Mouse (Mus musculus) CH12.LX (cell line): Measurements from ENCODE around the gene Fbrsl1. TPM values are rescaled to one million over a fixed set of nuclear protein-coding genes. Genes with fewer than 3 reads are reported as not detected.

Experiments
- DNase-seq: peaks from one replicate; pipeline ENCODE4 v3.0.0-alpha.2; 2013; ENCODE audit errors: extremely low read depth
- H3K27ac ChIP-seq: 2 replicates; pipeline ENCODE4 v1.5.1; 2012; ENCODE audit warnings: low read depth, mild to moderate bottlenecking, control low read depth, moderate library complexity; ENCODE audit not compliant: insufficient read depth
- H3K27me3 ChIP-seq: replicated peaks from 2 replicates; pipeline ENCODE3; 2012; ENCODE audit warnings: inconsistent platforms
- H3K36me3 ChIP-seq, 2 experiments: replicated peaks in 1 of 2; 2 replicates each; pipeline versions ENCODE3 to v1.6.1; 2012; ENCODE audit warnings: inconsistent platforms in 1 of 2, low read length in 1 of 2, mild to moderate bottlenecking in 1 of 2, mixed read lengths in 1 of 2, moderate library complexity in 1 of 2; ENCODE audit not compliant: control insufficient read depth in 1 of 2, insufficient read depth in 1 of 2
- H3K4me1 ChIP-seq, 2 experiments: 2 replicates each; pipeline ENCODE4 v1.6.1; 2012; ENCODE audit warnings: inconsistent platforms in 1 of 2, moderate library complexity in 1 of 2; ENCODE audit not compliant: insufficient read depth in 2 of 2, control insufficient read depth in 1 of 2
- H3K4me2 ChIP-seq: 2 replicates; pipeline ENCODE4 v1.6.1; 2012; ENCODE audit warnings: low read depth, mild to moderate bottlenecking, control low read depth; ENCODE audit not compliant: poor library complexity, insufficient read depth, severe bottlenecking
- H3K4me3 ChIP-seq, 3 experiments: fragments of 150-350 bp in 1 of 3; sonication (generic) in 1 of 3; replicated peaks in 1 of 3; 2 replicates each; pipeline versions ENCODE3 to v1.5.1; 2011 to 2012; ENCODE audit warnings: low read depth in 2 of 3, low read length in 2 of 3, mild to moderate bottlenecking in 2 of 3, moderate library complexity in 2 of 3, control low read depth in 1 of 3, improper control_type of control experiment in 1 of 3, inconsistent platforms in 1 of 3, mixed read lengths in 1 of 3; ENCODE audit not compliant: poor library complexity in 1 of 3
- H3K79me2 ChIP-seq: replicated peaks from 2 replicates; pipeline ENCODE4 v1.6.1; 2012; ENCODE audit warnings: mild to moderate bottlenecking, moderate library complexity; ENCODE audit not compliant: control insufficient read depth, poor library complexity, insufficient read depth, severe bottlenecking; ENCODE audit errors: extremely low read depth
- H3K9ac ChIP-seq: 2 replicates; pipeline ENCODE4 v1.6.1; 2012; ENCODE audit warnings: low read depth, mild to moderate bottlenecking, control low read depth, moderate library complexity; ENCODE audit not compliant: insufficient read depth
- H3K9me3 ChIP-seq: replicated peaks from 2 replicates; pipeline ENCODE3; 2012; ENCODE audit warnings: low read length, inconsistent platforms, mixed read lengths
- BHLHE40 ChIP-seq: IDR thresholded peaks from 2 replicates; pipeline ENCODE4 v1.6.1; 2011; ENCODE audit warnings: mild to moderate bottlenecking, low read depth, low read length, improper control_type of control experiment
- CHD1 ChIP-seq: IDR thresholded peaks from 2 replicates; pipeline ENCODE4 v1.6.1; 2012; ENCODE audit warnings: low read depth, low read length, improper control_type of control experiment, inconsistent platforms
- EP300 ChIP-seq: IDR thresholded peaks from 2 replicates; pipeline ENCODE4 v1.6.1; 2011; ENCODE audit warnings: low read length, improper control_type of control experiment
- ETS1 ChIP-seq: conservative IDR thresholded peaks from 2 replicates; pipeline ENCODE4 v1.6.1; 2012; ENCODE audit warnings: low read depth, mild to moderate bottlenecking, inconsistent platforms, low read length, improper control_type of control experiment, moderate library complexity
- IRF4 ChIP-seq: IDR thresholded peaks from 2 replicates; pipeline ENCODE4 v1.6.1; 2014; ENCODE audit warnings: low read depth, mild to moderate bottlenecking, inconsistent platforms, low read length, improper control_type of control experiment
- KAT2A ChIP-seq: IDR thresholded peaks from 2 replicates; pipeline ENCODE4 v1.6.1; 2012; ENCODE audit warnings: low read length, improper control_type of control experiment, inconsistent platforms; ENCODE audit not compliant: insufficient replicate concordance
- MEF2A ChIP-seq: IDR thresholded peaks from 2 replicates; pipeline ENCODE4 v1.6.1; 2014; ENCODE audit warnings: low read depth, mild to moderate bottlenecking, inconsistent platforms, low read length, improper control_type of control experiment, borderline replicate concordance
- MXI1 ChIP-seq: IDR thresholded peaks from 2 replicates; pipeline ENCODE4 v1.6.1; 2011; ENCODE audit warnings: mild to moderate bottlenecking, low read depth, low read length, improper control_type of control experiment
- MYC ChIP-seq: IDR thresholded peaks from 2 replicates; pipeline ENCODE4 v1.6.1; 2011; ENCODE audit warnings: low read depth, mild to moderate bottlenecking, improper control_type of control experiment, low read length
- NRF1 ChIP-seq: IDR thresholded peaks from 2 replicates; pipeline ENCODE4 v1.6.1; 2014; ENCODE audit warnings: low read depth, mild to moderate bottlenecking, inconsistent platforms, low read length, improper control_type of control experiment, moderate library complexity
- POLR2A ChIP-seq: IDR thresholded peaks from 2 replicates; pipeline ENCODE4 v1.6.1; 2011; ENCODE audit warnings: low read depth, mild to moderate bottlenecking, improper control_type of control experiment, low read length
- SIN3A ChIP-seq: IDR thresholded peaks from 2 replicates; pipeline ENCODE4 v1.6.1; 2012; ENCODE audit warnings: low read length, improper control_type of control experiment, inconsistent platforms
- TCF12 ChIP-seq: IDR thresholded peaks from 2 replicates; pipeline ENCODE4 v1.6.1; 2014; ENCODE audit warnings: low read depth, mild to moderate bottlenecking, inconsistent platforms, low read length, improper control_type of control experiment
- ZC3H11A ChIP-seq: IDR thresholded peaks from 2 replicates; pipeline ENCODE4 v1.6.1; 2012; ENCODE audit warnings: low read depth, mild to moderate bottlenecking, inconsistent platforms, low read length, improper control_type of control experiment
- ZMIZ1 ChIP-seq: IDR thresholded peaks from 2 replicates; pipeline ENCODE4 v1.6.1; 2012; ENCODE audit warnings: low read depth, mild to moderate bottlenecking, inconsistent platforms, low read length, improper control_type of control experiment
- ZNF384 ChIP-seq: IDR thresholded peaks from 2 replicates; pipeline ENCODE4 v1.6.1; 2012; ENCODE audit warnings: low read depth, low read length, improper control_type of control experiment, inconsistent platforms
- dilution Hi-C: fragments of 300-500 bp; cut with MboI; formaldehyde crosslinking; loops from 2 replicates; pipeline ENCODE4 v1.14.3; 2020; ENCODE audit warnings: low sequenced_read_pairs; ENCODE audit not compliant: extremely low pct_unique_long_range_greater_than_20kb, extremely low pct_ligation_motif_present
- in situ Hi-C: fragments of 300-500 bp; cut with MboI; formaldehyde crosslinking; loops from 3 replicates; pipeline ENCODE4 v1.14.3; 2019; ENCODE audit warnings: low sequenced_read_pairs, low pct_ligation_motif_present, low pct_unique_long_range_greater_than_20kb, mixed read lengths
- polyA plus RNA-seq: library from polyadenylated mRNA; unstranded; fragments of >175 nt; gene quantifications from 2 replicates; pipeline ENCODE4 v1.2.1, GENCODE M21; 2012; ENCODE audit warnings: low read depth; ENCODE audit not compliant: insufficient read length
- total RNA-seq, 2 experiments: library from RNA; depleted of rRNA; stranded (reverse); fragments of 300-350 nt in 1 of 2; fragments of >200 nt in 1 of 2; gene quantifications; 2 replicates each; pipeline ENCODE4 v1.2.3; 2012 to 2014

Gene Fbrsl1
- total and polyA plus RNA-seq, 3 experiments, result 3.0 to 32.0 (median 9.8) TPM

- no peaks in the 10 kb centered on the region for H3K27me3 ChIP-seq
- no peaks in the 10 kb centered on the region for H3K9me3 ChIP-seq
- no peaks in the 10 kb centered on the region for H3K36me3 ChIP-seq
- H3K79me2 ChIP-seq, result no peaks in the 10 kb centered on the region
- H3K9ac ChIP-seq, result no peak overlapping the region
- no peak overlapping the region for H3K4me3 ChIP-seq
- H3K4me1 ChIP-seq, result peaks cover 26 to 47% of the 10 kb centered on the region in 2 experiments
- no peak overlapping the region for H3K27ac ChIP-seq
- TF ChIP-seq NRF1 (no peak), POLR2A (no peak), ZC3H11A (no peak), MXI1 (no peak), ZNF384 (no peak), TCF12 (no peak), MYC (no peak), ZMIZ1 (no peak), KAT2A (no peak)
- H3K4me2 ChIP-seq, result no peak overlapping the region
- in situ Hi-C loops (no loop called here), dilution Hi-C loops (no loop called here)
- no peak for DNase-seq
Observed at GRCm38 (mm10) chr5:110472834-110473233, 24.5 kb upstream of the Fbrsl1 start.

- dilution Hi-C loops, result no loop called here
- Histone ChIP-seq H3K9ac (peak overlapping the region; percentile 8; the same call in 1 of the 2 replicates), H3K36me3 (no peaks in the 10 kb centered on the region), H3K4me3 (no peak overlapping the region), H3K9me3 (no peaks in the 10 kb centered on the region), H3K27ac (no peak overlapping the region; the same call in 1 of the 2 replicates), H3K27me3 (no peaks in the 10 kb centered on the region), H3K4me2 (peak overlapping the region; percentile 44; the same call in 1 of the 2 replicates), H3K4me1 (peaks cover 26 to 51% of the 10 kb centered on the region in 2 experiments), H3K79me2 (no peaks in the 10 kb centered on the region)
- in situ Hi-C loops, result no loop called here
- TF ChIP-seq MEF2A (peak; percentile 58), MXI1 (peak; percentile 31; the same call in 1 of the 2 replicates), CHD1 (no peak), IRF4 (peak; percentile 16; the same call in 1 of the 2 replicates), EP300 (peak; percentile 45; the same call in 1 of the 2 replicates), BHLHE40 (peak; percentile 59), TCF12 (0 out of 2 replicates have a peak, but pooled peaks have one; percentile 66), ETS1 (peak; percentile 48; the same call in 1 of the 2 replicates), SIN3A (no peak)
- DNase-seq, result peak; percentile 82
Observed at GRCm38 (mm10) chr5:110471981-110472476, 23.7 kb upstream of the Fbrsl1 start.
